Mouse (Mus musculus) kidney, postnatal 25 days (tissue): ENCODE measurements around the gene Cp.
"Not testable (repeated sequence)": the region's sequence is repeated elsewhere in the genome, so short reads cannot be mapped to it uniquely, and the experiment has no call there.

Experiments
- DNase-seq, 2 experiments: peaks; one replicate each; pipeline ENCODE4 v3.0.0; 2021; ENCODE audit warnings: mixed read lengths in 2 of 2

Cp gene

GRCm38 (mm10) chr3:20007759-20008158 lies 50.9 kb downstream of the Cp start:
- DNase-seq: no peak

- DNase-seq: no peak
Measured at GRCm38 (mm10) chr3:20010464-20010863, 53.6 kb downstream of the Cp start.

GRCm38 (mm10) chr3:20010905-20011304 lies 54.1 kb downstream of the Cp start:
- not testable (repeated sequence) for DNase-seq

DNA sequence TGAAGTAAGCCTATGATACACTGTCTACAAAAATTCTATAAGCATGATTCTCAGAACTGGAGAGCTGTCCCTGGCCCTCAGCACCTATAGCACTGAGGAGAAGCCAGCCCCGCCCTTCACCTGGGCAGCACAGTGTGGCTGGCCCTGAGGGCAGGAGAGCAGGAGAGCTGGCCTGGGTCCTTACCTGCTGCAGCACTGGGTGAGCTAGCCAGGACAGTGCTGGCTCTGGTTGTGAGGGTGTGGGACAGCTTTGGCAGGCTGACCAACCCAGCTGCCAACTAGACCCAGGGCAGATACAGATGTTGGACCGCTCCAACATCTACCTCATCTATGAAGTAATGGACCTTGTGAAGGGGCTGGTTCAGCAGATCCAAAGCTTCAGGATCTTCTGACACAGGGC lies 57.6 kb downstream of the Cp start:
- DNase-seq: no peak

- DNase-seq: no peak
Measured at GRCm38 (mm10) chr3:20018076-20018475, 61.2 kb downstream of the Cp start.

DNA sequence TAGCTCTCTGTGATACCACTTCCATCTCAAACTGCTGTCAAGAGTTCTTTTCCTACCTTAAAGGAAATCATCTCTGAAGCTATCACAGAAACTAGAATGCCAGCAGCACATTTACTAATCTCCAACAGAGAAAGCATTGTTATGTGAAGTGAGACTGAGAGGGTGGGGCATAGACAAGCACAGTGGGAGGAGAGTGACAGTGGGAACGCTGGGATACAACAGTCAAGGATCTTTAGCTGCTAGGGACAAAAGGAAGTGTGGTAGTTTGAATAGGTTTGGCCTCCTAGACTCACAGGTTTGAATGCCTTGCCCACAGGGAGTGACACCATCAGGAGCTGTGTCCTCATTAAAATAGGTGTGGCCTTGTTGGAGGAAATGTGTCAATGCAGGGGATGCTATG lies 67.0 kb downstream of the Cp start:
- no peak for DNase-seq

DNA sequence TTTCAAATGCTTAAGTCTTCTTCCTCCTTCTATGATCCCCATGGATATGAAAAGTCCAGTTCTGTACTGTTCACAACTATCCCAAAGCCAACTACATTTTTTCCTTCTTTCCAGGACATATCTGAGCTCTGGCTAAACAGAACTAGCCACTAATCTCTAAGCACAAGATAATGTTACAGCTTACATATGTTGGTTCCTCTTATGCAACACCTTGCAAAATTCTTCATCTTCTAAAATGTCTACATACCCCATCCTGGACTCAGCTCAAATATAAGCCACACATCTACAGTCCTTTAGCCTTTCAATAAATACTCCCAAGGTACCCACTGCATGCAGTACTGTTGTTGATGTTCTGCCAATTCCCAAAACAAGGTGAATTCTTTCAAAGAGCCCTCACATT lies 69.6 kb downstream of the Cp start:
- no peak for DNase-seq

- DNase-seq: no peak
Measured at GRCm38 (mm10) chr3:20026996-20027689, 70.3 kb downstream of the Cp start.

DNA sequence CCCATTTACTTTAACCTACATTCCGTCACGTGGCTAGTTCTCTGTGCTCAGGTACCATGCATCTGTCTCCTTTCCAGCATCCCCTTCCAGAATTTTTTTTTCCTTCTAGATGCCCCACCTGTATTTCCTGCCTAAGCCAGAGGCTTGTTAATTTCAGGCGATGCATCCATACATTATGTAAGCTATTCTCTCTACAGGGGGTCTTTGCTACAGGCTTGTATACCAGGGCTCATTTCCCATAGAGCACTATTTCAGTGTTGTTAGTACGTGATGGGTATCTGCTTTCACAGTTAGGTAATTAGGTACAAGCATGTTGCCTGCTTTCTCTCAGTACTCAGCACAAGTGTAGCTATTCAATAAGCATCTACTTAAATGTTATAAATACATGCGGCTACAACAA lies 70.9 kb downstream of the Cp start:
- no peak for DNase-seq

GRCm38 (mm10) chr3:20028640-20029039 lies 71.8 kb downstream of the Cp start:
- no peak for DNase-seq

DNA sequence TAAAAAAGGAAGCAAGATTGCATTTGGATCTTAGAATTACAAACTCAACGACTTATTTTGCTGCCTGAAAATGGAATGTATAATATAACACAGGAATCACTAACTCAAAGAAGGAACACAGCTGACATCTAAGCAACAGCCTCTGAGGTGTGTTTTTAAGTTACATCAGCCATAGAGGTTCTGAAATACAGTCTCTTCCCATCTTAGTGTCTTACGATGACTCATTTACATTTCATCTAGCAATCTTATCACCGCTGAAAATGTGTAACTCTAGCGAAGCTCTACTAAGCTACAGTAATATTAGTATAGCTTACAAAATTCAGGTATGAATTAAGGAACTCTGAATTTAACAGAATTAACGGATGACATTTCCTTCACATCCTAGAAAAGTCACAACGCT lies 74.0 kb downstream of the Cp start:
- DNase-seq: no peak

DNA sequence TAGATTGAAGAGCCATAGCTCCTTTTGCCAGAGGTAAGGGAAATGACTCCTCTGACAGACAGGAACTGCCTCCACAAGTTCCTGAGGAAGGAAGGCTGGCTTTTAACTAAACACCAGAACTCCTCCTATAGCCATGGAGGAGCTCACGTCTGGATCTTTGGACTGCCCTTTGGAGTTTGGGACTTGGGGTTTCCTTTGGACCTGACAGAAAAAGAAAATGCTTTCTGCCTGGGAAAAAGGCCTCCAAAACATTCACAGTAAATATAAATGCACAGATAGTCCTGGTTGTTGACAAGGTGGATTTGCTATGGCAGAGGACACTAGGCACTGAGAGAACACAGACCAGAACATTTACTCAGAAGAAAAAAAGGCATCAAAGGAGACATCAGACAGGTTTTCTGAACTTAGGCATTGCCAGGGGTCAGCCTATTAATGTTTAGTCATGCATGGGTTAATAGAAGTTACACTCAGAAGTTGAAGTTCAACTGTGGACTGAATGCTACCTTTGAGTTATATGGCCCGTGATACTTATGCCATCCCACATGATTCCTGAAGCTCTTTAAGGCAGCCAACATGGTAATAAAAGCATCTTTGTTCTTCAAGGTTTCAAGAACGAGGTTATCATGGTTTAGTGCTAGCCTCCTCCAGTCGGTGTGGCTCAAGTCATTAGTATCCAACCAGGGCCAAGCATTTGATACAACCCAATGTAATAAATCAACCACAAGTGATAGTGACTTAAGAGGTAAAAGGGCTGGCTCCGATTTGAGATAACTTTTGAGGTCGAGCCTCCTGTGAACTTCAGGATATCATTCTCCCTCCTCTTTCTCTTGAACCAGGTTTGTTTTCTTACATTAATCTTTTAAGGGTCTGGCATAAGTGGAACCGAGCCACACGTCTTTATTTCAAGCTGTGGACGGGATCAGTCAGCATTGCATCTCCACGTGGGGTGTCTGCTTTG lies 77.2 kb downstream of the Cp start:
- DNase-seq: peak; percentile 45 to 56

DNA sequence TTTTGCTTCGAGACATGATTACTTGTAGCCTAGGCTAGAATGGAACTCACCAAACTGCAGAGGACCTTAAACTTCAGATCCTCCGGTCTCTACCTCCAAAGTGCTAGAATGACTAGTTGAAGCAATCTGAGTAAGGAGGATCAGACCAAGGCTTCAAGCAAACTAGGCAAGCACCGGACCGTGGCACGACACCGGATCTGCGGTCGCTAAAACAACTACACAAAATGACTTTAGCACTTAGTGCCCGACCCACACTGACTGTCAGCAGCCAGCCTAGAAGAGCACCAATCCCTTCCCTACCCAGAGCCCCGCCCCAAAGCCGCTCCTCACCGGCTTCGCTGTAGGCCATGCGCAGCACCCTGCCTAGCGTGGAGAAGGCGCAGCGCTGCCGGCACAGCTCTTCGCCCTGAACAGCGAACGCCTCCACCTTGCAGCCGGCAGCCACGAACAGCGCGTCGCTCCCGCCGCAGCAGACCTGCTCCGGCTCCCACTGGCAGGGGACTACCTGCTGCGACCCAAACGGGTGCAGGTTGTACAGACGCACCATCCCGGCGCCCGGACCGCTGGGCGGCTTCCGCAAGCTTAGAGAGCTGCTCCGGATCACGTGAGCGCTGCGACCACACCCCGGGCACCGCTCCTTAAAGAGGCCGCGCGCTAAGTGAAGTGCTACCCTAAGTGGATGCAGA lies 78.0 kb downstream of the Cp start, which contains the start of gene Hps3:
Gene Hps3 (minus strand): TSS at position 597 of the 686 bp plus-strand sequence.
- peak; percentile 91 to 95 for DNase-seq

GRCm38 (mm10) chr3:20036069-20036468 lies 79.2 kb downstream of the Cp start:
- DNase-seq: no peak

- DNase-seq: not testable (repeated sequence)
Measured at GRCm38 (mm10) chr3:20041461-20041860, 84.6 kb downstream of the Cp start.

DNA sequence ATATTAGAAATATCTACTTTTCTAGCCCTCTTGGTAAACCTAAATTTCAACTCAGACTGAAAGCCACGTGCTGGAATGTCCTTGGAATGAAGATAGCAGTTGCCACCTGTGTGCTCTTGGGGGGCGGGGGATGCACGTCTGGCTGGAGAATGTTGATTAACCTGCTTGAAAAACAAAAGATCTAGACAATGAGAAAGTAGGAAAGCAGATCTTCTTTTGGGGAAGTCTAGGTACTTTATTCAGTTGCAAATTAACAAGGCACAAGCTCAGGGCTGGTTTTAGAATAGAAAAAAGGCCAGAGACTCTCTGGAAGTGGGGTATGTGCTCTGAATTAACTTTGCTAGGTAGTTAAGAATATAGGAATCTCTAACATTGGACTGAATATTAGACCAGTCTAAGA lies 87.9 kb downstream of the Cp start:
- DNase-seq: not testable (repeated sequence)

DNA sequence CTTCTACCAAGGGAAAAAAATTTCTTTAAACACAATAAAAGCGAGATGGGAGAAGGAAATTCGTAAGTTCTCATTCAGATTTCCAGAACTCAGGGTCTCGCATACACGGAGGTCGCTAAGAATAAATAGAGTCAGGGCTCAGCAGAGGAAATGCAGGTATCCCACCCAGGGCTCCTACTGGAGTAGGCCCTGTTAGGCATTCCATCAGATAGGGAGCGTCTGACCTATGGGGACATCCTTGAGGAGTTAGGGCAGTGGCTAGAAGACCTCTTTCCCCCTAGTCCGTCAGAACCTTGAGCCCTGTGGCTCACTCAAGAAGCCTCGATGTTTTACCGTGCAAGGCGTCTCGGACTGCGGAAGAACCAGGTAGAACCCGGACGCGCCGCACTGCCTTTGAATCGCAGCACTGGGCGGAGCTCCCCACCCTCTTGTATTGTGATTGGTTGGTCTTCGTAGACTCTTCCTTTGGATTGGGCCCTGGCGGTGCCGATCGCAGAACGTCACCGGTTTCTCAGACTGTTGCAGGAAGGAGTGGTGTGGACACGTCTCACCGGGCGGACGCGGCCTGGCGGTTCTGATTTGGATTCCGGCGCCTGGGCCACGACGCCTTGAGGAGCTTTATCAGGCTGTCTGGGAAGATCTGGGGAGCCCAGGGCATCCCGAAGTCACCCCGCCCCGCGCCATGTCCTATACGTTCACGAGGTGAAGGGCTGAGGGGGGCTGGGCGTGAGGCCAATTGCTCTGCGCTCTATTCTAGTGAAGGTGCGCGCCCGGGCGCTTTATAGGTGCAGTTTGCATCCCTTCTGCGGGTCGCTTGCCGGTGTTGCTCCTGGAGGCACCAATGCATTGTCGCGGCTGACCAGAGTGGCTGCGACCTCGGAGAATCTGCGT lies 100.7 kb downstream of the Cp start, which contains the start of gene Hltf:
Gene Hltf (plus strand): TSS at position 506 of the 891 bp plus-strand sequence.
- peak; percentile 96 for DNase-seq

DNA sequence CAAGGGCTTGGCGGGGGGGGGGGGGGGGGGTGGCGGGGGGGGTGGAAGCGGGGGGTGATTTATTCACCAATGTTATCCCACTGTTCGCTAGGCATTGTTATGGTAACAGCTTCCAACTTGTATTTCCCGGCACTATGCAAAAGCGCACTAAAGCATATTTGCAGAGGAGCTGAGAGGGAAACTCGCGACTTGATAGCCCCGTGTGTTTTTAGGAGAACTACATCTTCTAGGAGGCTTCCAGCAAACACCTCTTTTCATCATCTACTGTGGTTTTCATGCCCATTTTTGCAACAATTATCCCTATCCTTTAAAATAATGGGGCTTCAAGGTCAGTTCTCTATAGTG lies 101.3 kb downstream of the Cp start:
- no peak for DNase-seq
